Mouse (Mus musculus) liver, postnatal 0 days (tissue): ENCODE results near the gene Agap1.

Experiments
- CTCF ChIP-seq: sonication (generic); IDR thresholded peaks from 2 replicates; pipeline ENCODE4 v1.5.1; 2016; ENCODE audit warnings: antibody characterized with exemption, low read depth
- EP300 ChIP-seq: IDR thresholded peaks from 2 replicates; pipeline ENCODE4 v1.6.1; 2016; ENCODE audit warnings: antibody characterized with exemption, low read depth, mild to moderate bottlenecking

GRCm38 (mm10) chr1:89494816-89495215 lies 40.2 kb downstream of the Agap1 start:
- no peak for TF ChIP-seq CTCF
- no peak for TF ChIP-seq EP300
